Mouse (Mus musculus) limb, embryonic 15.5 days (tissue): ENCODE measurements at regions not wholly inside any gene's neighbourhood (a gene's known extent, or its start where the extent isn't known, plus 50 kb on each side); places are given as distances from the start of the nearest gene placed in this dataset.

Source experiments
- ATAC-seq: fragments of 200-750 bp; cut with Nextera tagmentation; 2 replicates; pipeline ENCODE4 v1.8.0; 2017; ENCODE audit warnings: low read depth, moderate TSS enrichment; ENCODE audit not compliant: insufficient number of reproducible peaks, low FRiP score, low TSS enrichment
- H3K27ac ChIP-seq: fragments of 300-500 bp; sonication (generic); 2 replicates; pipeline ENCODE4 v1.5.1; 2015; ENCODE audit warnings: moderate library complexity, mild to moderate bottlenecking, inconsistent platforms
- H3K27me3 ChIP-seq: fragments of 300-500 bp; sonication (generic); 2 replicates; pipeline ENCODE4 v1.6.1; 2015; ENCODE audit warnings: inconsistent platforms
- H3K36me3 ChIP-seq: fragments of 300-500 bp; sonication (generic); 2 replicates; pipeline ENCODE4 v1.6.1; 2015; ENCODE audit warnings: inconsistent platforms
- H3K4me1 ChIP-seq: fragments of 300-500 bp; sonication (generic); 2 replicates; pipeline ENCODE4 v1.6.1; 2015; ENCODE audit warnings: inconsistent platforms
- H3K4me2 ChIP-seq: fragments of 300-500 bp; sonication (generic); 2 replicates; pipeline ENCODE4 v1.6.1; 2015; ENCODE audit warnings: mild to moderate bottlenecking, inconsistent platforms
- H3K4me3 ChIP-seq: fragments of 300-500 bp; sonication (generic); 2 replicates; pipeline ENCODE4 v1.5.1; 2015; ENCODE audit warnings: mild to moderate bottlenecking, inconsistent platforms
- H3K9ac ChIP-seq: fragments of 300-500 bp; sonication (generic); 2 replicates; pipeline ENCODE4 v1.6.1; 2015; ENCODE audit warnings: inconsistent platforms
- H3K9me3 ChIP-seq: fragments of 300-500 bp; sonication (generic); 2 replicates; pipeline ENCODE4 v1.6.1; 2016; ENCODE audit warnings: inconsistent platforms
- WGBS: fragments of 180-500 bp; shearing (Covaris S2); methylation state at CpG from one replicate; pipeline ENCODE4 v1.1.7; 2015; 5-methylcytosine and 5-hydroxymethylcytosine counted together

DNA sequence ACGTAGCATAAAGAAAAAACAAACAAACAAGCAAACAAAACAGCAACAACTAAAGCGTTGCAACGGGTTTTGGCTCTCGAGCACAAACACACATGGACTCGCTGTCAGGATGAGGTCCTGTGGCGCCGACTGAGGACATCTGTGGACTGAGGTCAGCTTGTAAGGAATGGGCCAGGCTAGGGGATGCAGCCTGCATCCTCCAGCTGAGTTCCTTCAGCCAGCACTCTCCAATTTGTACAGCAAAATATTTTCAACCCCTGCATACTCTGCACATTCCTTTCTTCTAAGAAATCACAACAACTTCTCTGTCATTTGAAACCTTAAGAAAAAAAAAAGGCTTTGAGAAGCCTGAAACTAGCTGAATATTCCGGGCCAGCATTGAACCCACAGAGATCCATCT lies 78.5 kb upstream of the Krr1 start:
- Histone ChIP-seq H3K27ac (no peak overlapping the region), H3K4me1 (peaks cover 4% of the 10 kb centered on the region), H3K36me3 (no peaks in the 10 kb centered on the region), H3K4me2 (no peak overlapping the region), H3K9ac (no peak overlapping the region), H3K27me3 (no peaks in the 10 kb centered on the region), H3K4me3 (no peak overlapping the region), H3K9me3 (no peaks in the 10 kb centered on the region)
- WGBS = 69% methylated on average over 8 of the region's 8 CpGs
- no peak for ATAC-seq

- no peak overlapping the region for H3K4me3 ChIP-seq
- no peak overlapping the region for H3K9ac ChIP-seq
- H3K27me3 ChIP-seq = no peaks in the 10 kb centered on the region
- H3K4me2 ChIP-seq = no peak overlapping the region
- no peak overlapping the region for H3K27ac ChIP-seq
- 62% methylated on average over 3 of the region's 3 CpGs for WGBS
- H3K9me3 ChIP-seq = no peaks in the 10 kb centered on the region
- ATAC-seq = no peak
- H3K36me3 ChIP-seq = no peaks in the 10 kb centered on the region
- peaks cover 9% of the 10 kb centered on the region for H3K4me1 ChIP-seq
Measured at GRCm38 (mm10) chr10:111897361-111897760, 75.1 kb upstream of the Krr1 start.

- Histone ChIP-seq H3K27me3 (no peaks in the 10 kb centered on the region), H3K4me2 (no peak overlapping the region), H3K4me3 (no peak overlapping the region), H3K9ac (no peak overlapping the region), H3K4me1 (0 out of 2 replicates have a peak, but pooled peaks cover 5% of the 10 kb centered on the region), H3K27ac (no peak overlapping the region), H3K36me3 (no peaks in the 10 kb centered on the region), H3K9me3 (no peaks in the 10 kb centered on the region)
- 62% methylated on average over 17 of the region's 17 CpGs for whole genome bisulfite sequencing
- no peak for ATAC-seq
Measured at GRCm38 (mm10) chr10:111900723-111901716, 71.4 kb upstream of the Krr1 start.

DNA sequence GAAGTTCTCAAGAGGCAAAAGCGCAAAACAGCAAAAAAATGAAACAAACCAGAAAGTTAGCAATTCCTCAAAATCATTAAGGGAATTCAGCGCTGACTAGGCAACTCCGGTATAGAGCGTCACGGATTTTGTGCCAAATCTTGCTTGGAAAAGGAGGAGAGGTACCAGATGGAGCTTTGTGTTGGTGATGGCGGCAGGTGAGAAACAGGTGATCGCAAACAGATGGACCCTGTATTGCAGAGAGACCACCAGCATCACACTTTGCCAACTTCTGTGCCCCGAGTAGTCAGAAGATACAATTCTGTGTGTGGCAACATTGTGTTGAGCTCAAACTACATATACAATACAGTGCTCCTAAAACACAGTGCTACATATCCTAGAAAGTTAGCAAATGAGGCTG lies 68.5 kb upstream of the Krr1 start:
- Histone ChIP-seq H3K9ac (no peak overlapping the region), H3K9me3 (no peaks in the 10 kb centered on the region), H3K4me1 (0 out of 2 replicates have a peak, but pooled peaks cover 5% of the 10 kb centered on the region), H3K4me3 (no peak overlapping the region), H3K36me3 (no peaks in the 10 kb centered on the region), H3K4me2 (no peak overlapping the region), H3K27ac (no peak overlapping the region), H3K27me3 (no peaks in the 10 kb centered on the region)
- ATAC-seq = no peak
- 86% methylated on average over 8 of the region's 8 CpGs for WGBS

DNA sequence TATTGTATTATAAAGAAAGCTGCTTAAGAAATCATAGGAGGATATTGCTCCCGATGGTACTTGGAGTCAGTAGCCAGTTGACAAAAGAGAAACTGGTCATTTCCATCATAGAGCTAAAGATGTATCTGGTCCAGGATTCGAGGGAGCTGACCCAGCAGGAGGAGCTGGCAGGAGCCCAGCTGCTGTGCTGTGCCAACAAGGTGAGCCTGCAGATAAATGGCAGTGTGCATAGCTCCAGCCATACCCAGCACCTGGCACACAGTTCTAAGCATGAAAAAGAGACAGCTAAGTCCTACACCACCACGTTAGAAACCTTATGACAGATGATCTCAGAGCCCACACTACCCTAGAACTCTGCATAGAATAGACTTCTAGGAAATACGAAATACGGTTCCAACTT lies 64.6 kb upstream of the Krr1 start:
- H3K4me1 ChIP-seq = no peaks in the 10 kb centered on the region
- H3K27me3 ChIP-seq = no peaks in the 10 kb centered on the region
- ATAC-seq = no peak
- no peak overlapping the region for H3K9ac ChIP-seq
- WGBS = 85% methylated on average over 5 of the region's 5 CpGs
- no peak overlapping the region for H3K27ac ChIP-seq
- H3K9me3 ChIP-seq = no peaks in the 10 kb centered on the region
- H3K4me3 ChIP-seq = no peak overlapping the region
- no peak overlapping the region for H3K4me2 ChIP-seq
- no peaks in the 10 kb centered on the region for H3K36me3 ChIP-seq

DNA sequence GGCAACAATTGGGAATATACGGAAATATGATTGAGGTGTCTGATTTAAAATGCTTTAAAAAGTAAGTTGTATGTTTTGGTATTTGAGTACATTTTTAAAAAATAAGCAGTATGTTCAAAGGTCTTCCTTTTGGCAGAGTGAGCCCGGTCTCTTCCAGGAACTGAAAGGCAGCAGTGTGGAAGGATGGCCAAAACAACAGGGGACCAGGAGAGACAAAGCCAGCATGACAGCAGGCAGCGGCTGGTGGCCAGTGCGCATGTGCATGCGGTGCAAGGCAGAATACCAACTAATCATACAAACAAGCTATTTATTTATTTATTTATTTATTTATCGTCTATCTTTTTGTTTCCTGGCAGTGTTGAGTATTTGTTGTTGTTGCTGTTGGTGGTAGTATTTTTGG lies 59.9 kb upstream of the Krr1 start:
- Histone ChIP-seq H3K4me1 (no peaks in the 10 kb centered on the region), H3K27me3 (no peaks in the 10 kb centered on the region), H3K9ac (no peak overlapping the region), H3K27ac (no peak overlapping the region), H3K4me2 (no peak overlapping the region), H3K36me3 (no peaks in the 10 kb centered on the region), H3K4me3 (no peak overlapping the region), H3K9me3 (no peaks in the 10 kb centered on the region)
- ATAC-seq = no peak
- 94% methylated on average over 6 of the region's 6 CpGs for WGBS

GRCm38 (mm10) chr10:111913066-111913785 lies 59.2 kb upstream of the Krr1 start:
- Histone ChIP-seq H3K36me3 (no peaks in the 10 kb centered on the region), H3K4me1 (no peaks in the 10 kb centered on the region), H3K27ac (no peak overlapping the region), H3K9me3 (no peaks in the 10 kb centered on the region), H3K4me3 (no peak overlapping the region), H3K27me3 (no peaks in the 10 kb centered on the region), H3K4me2 (no peak overlapping the region), H3K9ac (no peak overlapping the region)
- no peak for ATAC-seq
- WGBS = 84% methylated on average over 20 of the region's 20 CpGs

DNA sequence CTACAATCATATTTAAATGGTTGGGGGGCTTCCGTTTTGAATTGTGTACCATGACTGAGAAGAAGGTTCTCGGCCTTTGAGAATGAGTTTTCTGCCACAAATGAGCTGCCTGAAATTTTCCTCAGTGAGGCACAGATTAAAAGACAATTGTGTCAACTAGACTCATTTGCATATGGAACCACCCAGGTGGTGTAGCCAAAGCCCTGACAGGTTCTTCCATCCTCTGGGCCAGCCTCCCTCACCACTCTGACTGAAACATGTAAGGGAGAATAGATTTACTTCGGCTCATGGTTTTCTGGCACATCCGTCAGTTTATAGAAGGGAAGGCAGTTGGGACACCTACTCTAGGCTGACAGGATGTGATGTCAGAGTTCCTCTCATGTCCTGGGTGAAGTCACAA lies 58.2 kb upstream of the Krr1 start:
- no peaks in the 10 kb centered on the region for H3K27me3 ChIP-seq
- no peak overlapping the region for H3K9ac ChIP-seq
- H3K27ac ChIP-seq = no peak overlapping the region
- no peaks in the 10 kb centered on the region for H3K4me1 ChIP-seq
- no peak overlapping the region for H3K4me3 ChIP-seq
- 84% methylated on average over 4 of the region's 4 CpGs for WGBS
- no peak for ATAC-seq
- H3K36me3 ChIP-seq = no peaks in the 10 kb centered on the region
- no peak overlapping the region for H3K4me2 ChIP-seq
- no peaks in the 10 kb centered on the region for H3K9me3 ChIP-seq

DNA sequence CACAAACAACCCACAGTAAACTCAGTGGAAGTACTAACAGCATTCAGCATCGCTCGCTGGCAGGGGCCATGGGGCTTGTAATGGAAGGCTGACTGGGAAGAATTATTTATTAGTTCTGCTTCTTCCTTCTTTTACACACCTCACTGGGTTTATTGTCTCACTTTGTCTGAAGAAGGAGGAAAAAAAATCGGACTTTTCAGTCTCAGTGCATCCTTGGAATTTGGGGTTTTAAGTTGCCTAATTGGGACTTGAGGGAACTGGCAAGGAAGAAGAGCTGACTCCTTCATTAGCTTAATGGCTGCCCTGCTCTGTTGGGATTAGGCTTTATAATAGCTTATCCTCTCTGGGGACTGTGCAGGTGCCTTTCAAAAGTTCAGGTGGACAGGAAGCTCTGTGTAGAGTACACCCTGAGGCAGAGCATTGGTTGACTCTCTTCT lies 54.4 kb upstream of the Krr1 start:
- H3K27ac ChIP-seq = no peak overlapping the region
- H3K9me3 ChIP-seq = no peaks in the 10 kb centered on the region
- no peak overlapping the region for H3K9ac ChIP-seq
- ATAC-seq = no peak
- 59% methylated on average over 3 of the region's 3 CpGs for WGBS
- no peak overlapping the region for H3K4me2 ChIP-seq
- H3K36me3 ChIP-seq = no peaks in the 10 kb centered on the region
- no peaks in the 10 kb centered on the region for H3K27me3 ChIP-seq
- H3K4me3 ChIP-seq = no peak overlapping the region
- H3K4me1 ChIP-seq = peaks cover 4% of the 10 kb centered on the region; the same call in 1 of the 2 replicates

GRCm38 (mm10) chr10:111919475-111919874 lies 53.0 kb upstream of the Krr1 start:
- no peaks in the 10 kb centered on the region for H3K36me3 ChIP-seq
- no peak overlapping the region for H3K27ac ChIP-seq
- 81% methylated on average over 2 of the region's 2 CpGs for WGBS
- peaks cover 9% of the 10 kb centered on the region; the same call in 1 of the 2 replicates for H3K4me1 ChIP-seq
- no peak overlapping the region for H3K9ac ChIP-seq
- H3K4me3 ChIP-seq = no peak overlapping the region
- ATAC-seq = no peak
- H3K4me2 ChIP-seq = no peak overlapping the region
- no peaks in the 10 kb centered on the region for H3K9me3 ChIP-seq
- H3K27me3 ChIP-seq = no peaks in the 10 kb centered on the region

DNA sequence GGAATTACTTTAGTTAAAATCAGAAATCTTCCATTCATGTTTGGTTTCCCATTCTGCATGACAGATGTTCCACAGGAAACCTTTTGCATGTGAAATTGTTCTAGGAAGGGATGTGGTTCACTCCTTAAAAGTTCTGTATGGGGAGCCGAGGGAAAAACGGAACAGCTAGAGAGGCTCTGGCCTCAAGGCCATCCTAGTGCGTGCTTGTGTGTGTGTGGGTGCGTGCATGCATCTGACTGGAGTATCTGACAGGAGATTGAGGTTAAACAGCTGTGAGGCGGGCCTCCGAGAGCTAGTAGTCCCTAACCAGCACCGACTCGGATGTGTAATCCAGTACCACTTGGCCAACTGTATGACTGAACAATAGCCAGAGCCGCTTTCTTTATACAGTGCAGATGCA lies 51.0 kb upstream of the Krr1 start:
- Histone ChIP-seq H3K36me3 (no peaks in the 10 kb centered on the region), H3K9ac (no peak overlapping the region), H3K27ac (no peak overlapping the region), H3K4me1 (peaks cover 16% of the 10 kb centered on the region), H3K4me2 (no peak overlapping the region), H3K9me3 (no peaks in the 10 kb centered on the region), H3K4me3 (no peak overlapping the region), H3K27me3 (no peaks in the 10 kb centered on the region)
- WGBS = 73% methylated on average over 9 of the region's 9 CpGs
- no peak for ATAC-seq
